Mouse (Mus musculus) induced T-regulatory cell, adult 2 months (primary cell): ENCODE data around the gene Cdr2l.
A peak's percentile ranks its signal among the peaks of the same experiment; 100 is the strongest.

Source experiments
- DNase-seq: peaks from one replicate; pipeline ENCODE4 v3.0.0-alpha.2; 2012; ENCODE audit warnings: low read depth

The Cdr2l gene

DNA sequence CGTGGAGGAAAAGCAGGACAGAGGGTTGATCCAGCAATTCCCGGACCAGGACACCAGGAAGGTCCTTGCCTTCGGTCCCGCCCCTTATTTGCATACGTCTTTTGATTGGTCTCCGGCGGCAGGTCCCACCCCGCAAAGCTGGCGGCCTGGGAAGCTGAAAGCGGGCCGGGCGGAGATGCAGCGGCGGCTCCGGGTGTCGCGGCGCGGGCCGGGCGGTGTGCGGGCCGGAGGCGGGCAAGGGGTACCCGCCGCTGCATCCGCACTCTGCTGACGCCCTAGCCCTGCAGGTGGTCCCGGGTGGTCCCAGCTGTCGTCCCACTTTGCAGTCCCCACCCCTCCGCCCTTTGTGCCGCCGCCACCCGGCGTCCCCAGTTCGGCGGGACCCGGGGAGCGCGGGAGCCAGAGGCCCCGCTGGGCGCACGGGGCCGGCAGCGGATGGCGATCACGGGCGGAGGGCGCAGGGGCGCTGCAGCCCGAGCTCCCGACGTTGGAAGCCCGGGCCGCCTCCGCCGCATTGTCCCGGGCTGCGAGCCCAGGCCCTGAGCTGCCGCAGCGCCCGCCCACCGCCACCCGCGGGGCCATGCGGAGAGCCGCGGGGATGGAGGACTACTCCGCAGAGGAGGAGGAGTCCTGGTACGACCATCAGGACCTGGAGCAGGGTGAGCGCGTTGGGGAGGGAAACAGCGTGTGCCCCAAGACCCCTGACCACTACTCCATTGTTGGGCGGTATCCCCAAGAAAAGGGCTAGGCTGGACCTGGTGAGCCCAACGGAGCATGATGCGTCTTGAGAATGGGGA lies at the start of gene Cdr2l:
Gene Cdr2l (plus strand): TSS at position 174 of the 797 bp plus-strand sequence.
- DNase-seq = peak; percentile 43

DNA sequence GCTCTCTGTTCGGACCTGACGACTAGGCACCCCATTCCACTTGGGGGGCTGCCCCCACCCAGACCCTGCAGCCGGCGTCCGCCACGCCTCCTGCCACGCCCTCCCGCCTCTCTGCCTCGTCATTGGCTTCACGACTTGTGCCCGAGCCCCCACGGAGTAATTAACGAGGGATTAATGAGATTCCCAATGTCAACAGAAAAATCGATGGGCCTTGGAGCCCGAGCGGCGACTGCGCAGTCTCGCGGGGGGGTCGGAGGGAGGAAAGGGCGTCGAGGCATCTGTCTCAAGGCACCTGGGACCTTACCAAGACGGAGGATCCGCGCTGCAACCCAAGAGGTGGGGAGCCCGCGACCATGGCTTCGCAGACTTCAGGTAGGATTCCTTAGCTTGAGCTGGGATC lies 47.2 kb upstream of the Cdr2l start, which contains the start of gene Otop3:
Gene Otop3 (plus strand): TSS at position 201 of the 400 bp plus-strand sequence.
- DNase-seq = no peak

DNA sequence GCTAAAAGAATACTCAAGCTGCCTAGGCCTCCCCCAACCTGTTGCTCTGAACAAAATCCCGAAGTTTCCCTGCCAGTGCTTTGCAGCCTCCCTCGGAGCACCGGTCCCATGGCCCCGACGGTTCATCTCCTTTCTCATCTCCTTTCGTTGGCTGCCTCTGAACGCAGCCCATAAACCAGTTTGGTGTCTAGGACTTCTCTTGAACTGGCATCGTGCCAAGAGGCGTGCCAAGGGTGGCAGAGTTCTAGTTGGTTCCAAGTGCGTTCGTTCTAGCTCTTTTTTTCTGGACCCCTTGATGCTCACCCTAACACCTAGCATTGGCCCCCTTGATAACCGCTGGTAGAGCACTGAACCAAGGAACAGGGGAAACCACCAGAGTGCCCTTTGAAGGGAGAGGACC lies 46.5 kb upstream of the Cdr2l start:
- DNase-seq = no peak

DNA sequence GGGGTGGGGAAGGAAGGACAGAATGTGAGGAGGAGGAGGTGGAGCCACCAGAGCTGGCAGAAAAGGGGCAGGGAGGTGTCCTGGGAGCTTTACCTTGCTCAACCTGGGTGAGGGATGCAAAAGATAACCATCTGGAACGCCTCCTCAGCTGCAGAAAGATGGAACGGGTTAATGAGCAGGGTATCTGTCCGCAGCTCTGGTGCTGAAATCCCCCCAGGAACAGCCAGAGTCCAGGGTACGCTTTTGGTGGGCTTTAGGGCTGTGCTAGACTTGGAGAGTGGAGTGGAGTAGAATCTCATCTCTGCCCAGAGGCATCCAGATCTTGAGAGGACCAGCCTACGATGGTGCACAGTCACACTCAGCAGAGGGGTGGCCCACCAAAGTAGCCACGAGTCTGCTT lies 45.6 kb upstream of the Cdr2l start:
- no peak for DNase-seq

DNA sequence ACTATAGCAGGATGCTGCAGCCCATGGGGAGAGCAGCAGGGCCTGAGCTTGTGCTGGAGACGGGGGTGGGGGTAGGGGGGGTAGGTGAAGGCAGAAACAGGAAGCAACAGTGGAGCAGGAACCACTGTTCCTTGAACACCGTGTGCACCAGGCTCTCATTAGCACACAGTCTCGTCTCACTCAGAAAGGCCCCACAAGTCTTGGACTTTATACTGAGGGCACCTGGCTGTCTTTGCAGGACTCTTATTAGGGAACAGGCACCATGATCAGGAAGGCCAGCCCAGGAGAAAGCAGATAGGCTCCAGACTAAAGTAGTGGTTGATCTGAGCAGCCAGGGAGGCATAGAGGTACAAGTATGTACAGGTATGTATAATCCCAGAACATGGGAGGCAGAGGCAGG lies 44.4 kb upstream of the Cdr2l start:
- DNase-seq = no peak

DNA sequence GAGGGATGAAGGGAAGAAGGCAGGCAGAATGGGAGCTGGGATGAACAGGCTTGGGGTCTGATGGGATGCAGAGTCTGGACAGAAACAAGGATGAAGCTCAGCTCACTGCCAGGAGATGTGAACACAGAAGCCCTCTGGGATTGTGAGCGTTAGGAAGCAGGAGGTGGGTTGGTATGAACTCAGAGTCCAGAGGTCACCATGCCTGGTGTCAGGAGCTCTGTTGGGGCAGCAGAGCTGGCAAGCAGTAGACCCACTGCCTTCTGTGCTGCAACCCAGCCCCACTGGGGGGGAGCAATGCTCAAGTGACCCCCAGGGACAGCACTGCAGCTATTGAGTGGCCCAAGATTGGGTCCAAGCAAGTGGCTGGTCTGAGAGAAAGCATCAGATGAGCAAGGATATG lies 43.9 kb upstream of the Cdr2l start:
- DNase-seq = no peak

DNA sequence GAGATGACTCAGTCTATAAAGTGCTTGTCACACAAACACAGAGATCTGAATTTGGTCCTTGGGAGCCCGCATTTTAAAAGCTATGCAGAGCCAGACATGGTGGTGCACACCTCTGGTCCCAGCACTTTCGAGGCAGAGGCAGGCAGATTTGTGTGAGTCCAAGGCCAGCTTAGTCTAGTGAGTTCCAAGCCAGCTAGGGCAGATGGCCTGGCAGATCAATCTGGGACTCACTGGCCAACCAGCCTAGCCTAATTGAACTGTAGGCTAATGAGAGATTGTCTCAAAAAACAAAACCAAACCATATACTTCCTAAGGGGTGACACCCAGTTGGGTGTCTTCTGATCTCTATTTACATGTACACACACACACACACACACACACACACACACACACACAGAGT lies 40.5 kb upstream of the Cdr2l start:
- no peak for DNase-seq

DNA sequence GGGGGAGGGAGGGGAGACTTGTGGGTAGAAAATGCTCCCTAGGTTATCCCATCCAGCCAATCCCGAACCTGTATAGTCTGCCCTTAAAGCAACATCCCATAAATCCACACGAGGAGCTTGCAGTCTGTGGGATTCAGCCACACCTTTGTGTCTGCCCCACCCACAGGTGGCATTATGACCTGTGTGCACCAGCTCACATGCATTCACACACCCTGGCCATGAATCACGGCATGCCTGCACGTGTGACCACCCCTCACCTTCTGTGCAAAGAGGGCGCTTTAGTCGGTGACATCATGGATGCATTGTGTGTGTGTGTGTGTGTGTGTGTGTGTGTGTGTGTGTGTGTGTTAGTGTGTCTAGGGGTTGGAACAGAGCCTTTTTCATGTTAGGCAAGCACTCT lies 39.9 kb upstream of the Cdr2l start:
- no peak for DNase-seq

DNA sequence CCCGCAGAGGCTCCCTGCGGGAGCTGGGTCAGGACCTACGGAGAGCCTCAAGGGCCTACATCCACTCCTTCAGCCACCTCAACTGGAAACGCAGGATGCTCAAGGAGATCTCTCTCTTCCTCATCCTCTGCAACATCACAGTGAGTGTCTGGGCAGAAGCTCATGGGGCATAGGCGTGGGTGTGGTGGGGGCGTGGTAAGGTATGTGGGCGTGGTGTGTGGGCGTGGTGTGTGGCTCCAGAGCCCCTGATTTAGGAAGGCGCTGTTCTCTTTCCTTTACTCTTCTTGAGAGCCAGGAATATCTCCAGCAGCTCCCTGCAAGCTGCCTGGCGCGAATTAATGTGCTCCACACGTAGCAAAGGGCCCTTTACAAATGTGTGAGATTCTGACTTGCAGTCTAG lies 36.7 kb upstream of the Cdr2l start:
- DNase-seq = no peak

DNA sequence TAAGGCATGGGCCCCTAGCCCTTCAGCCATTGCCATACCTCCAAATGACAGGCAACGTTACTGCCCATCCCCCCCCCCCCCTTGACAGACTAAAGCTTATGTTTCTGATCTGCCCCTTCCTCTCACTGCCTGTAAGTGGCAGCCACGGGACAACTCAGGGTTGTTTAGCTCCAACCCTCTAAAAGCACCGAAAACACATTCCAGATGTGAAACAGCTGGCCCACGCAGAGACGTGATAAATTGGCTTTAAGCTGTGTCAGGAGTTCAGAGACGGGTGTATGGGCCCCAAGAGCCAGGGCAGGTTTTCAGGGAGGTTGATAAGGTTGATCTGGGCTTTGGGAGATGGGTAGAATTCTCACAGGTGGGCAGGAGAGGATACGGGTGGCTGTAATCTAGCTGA lies 36.2 kb upstream of the Cdr2l start:
- DNase-seq = no peak

DNA sequence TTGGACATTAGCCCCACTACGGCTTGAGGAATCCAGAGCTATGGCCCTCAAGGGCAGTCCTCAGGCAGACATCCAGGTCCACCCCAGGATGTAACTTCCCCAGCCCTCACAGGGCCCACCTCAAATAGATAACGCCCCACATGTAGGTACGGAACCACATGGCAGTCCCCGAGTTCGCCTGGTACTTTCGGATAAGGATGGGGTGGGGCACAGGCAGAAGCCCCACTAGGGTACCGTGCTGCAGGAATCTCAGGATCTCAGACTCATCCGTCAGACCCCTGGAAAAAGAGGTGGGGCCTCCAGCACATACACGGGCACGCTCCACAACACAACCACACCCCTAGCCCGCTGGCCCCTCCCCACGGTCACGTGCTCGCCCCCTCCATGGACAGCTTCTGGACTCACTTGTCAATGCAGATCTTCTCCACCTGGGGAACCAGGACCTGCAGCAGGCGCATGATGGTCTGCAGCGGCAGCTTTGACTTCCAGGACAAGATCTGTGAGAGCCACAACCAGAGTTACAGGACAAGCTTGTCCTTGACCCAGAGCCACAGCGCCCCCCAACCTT lies 33.0 kb upstream of the Cdr2l start:
- DNase-seq = no peak

DNA sequence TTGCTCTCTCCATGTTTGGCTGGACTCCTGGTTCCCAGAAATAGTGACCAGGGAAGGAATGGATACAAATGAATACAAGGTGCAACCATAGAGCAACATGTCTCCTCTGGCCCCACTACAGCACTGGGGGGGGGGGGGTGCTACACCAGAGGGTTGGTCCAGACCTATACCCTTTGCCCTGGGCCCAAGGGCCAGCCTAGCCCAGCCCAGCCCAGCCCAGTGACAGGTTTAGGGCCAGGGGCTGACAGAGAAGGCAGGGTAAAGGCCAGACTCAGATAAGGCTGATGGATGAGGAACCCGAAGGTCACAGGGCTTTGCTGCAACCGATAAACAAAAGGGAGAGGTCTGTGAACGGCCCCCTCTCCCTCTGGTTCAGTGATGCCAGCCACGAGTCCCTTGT lies 31.7 kb upstream of the Cdr2l start:
- no peak for DNase-seq

DNA sequence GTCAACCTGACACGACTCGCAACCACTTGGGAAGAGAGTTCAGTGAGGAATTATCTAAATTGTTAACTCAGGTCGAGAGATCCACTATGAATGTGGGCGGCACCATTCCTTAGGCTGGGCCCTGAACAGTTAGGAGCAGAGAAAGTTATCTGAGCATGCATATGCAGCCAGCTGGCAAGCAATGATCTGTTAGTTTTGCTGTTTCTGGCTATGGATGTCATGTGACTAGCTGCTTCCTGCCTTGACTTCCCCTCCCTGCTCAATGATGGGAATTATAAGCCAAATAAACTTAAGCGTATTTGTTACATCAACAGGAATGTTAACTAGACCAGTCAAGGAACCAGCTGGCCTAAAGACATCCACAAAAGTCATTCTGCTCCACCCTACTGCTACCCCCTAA lies 28.3 kb upstream of the Cdr2l start:
- DNase-seq = no peak

DNA sequence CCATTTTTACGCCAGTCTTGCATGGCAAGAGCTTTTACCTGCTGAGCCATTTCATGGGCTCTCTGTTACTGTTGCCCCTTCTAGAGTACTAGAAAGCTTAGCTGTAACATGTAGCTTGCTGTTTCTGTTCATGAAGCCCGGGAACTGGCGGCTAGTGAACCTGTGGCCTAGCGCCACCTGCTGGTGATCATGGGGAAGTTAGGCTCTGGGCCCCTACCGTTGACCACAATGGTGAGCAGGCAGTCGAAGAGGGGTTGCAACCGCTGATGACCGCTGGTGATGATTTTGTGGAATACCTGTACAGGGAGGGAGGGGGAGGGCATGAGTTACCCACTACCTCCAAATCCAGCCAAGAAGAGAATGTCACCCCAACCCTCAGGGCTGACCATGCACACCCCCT lies 27.5 kb upstream of the Cdr2l start:
- peak; percentile 91 for DNase-seq

DNA sequence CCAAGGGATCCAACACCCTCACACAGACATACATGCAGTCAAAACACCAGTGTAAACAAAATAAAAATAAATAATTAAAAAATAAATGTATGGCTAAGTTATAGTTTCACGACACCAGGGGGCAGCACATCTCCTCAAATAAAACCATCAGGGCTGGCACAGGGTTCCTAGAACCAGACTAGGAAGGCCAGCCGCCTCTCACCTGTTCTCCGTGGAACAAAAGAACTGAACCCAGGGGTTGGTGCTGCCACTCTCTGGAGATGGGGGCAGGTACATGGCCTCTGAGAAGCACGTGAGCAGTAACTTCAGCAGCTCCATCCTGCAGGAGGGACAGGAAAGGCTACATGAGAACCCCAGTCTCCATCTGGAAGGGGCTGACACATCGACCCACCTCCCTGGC lies 23.2 kb upstream of the Cdr2l start:
- peak; percentile 91 for DNase-seq

DNA sequence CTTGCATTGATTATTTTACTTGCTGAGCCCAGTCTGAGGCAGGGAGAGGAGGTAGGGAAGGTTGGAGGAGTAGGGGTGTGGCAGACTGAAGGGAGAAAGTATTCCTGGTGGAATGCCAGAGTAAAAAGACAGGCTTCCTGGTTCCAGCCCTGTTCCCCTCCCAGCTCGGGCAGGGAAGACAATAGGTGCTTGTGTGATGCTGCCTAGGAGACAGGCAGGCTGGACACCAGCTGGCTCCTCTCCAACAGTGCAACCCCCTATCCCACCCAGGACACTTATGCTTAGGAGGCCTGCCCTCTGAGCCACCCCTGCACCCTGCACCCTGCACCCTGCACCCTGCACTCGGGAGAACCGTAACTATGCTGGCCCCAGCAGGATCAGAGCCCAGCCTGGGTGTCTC lies 22.4 kb upstream of the Cdr2l start:
- no peak for DNase-seq

DNA sequence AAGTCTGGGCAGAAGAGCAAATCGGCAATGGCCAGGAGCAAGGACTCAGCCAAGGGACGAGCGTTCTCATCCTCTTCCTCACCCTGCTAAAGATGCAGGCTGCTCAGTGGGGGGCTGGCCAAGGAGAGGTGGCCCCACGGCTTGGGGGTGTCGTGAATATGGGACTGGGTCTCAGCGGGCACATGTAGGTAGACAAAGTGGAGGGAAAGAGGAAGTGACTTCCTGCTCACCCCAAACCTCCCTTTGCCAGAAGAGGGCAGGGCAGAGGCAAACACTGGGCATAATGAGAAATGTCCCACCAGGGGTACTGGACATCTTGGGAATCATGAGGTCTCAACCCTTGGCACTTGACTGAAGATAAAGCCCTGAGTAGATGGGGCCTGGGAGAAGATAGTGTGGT lies 22.0 kb upstream of the Cdr2l start:
- no peak for DNase-seq

DNA sequence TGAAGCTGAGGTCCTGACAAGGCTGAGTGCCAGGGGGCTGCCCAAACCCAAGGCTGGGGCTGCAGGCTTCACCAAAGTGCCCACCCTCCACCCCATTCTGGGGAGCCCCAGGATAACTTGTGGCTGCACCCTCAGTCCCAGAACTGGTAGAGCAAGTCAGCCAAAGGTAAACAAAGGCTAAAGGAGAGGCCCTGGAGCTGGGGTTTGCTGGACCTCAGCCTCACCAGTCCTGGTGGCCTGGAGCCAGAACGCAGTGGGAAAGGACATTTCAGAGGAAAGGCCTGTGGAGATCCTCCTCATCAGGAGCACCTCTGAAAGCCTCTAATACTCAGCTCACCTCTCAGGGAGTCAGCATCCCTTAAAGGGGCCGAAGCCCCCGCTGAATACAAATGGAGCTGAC lies 17.6 kb upstream of the Cdr2l start:
- no peak for DNase-seq

DNA sequence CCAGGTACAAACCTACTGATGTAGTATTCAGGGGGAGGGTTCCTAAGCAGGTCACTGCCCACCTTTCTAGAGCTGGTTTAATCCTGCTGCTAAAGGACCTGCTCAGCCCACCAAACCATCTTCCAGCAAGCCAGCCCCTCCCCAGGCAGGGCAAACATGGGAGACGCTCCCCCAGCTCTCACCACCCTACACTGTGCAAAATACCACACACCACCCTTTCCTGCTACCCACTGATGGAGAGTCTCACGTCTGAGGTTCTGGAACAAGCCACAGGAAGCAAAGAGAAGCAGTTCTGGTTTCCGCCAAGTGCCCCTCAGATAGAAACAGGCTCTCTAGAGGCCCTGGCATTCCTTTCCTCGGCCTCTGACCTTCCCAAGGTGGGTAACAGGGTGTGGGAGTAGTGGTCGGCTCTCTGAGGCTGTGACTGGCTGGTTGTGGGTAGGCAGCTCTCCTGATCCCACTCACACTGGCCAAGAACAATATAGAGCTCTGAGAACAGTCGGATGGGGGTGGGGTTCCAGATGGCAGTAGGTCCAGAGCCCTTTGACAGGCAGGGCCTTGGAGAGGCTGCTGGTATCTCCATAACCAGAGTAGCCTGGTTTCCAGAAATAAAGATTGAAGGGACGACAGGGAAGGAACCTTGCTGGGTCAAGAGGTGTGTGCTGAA lies 15.5 kb upstream of the Cdr2l start:
- DNase-seq = no peak

DNA sequence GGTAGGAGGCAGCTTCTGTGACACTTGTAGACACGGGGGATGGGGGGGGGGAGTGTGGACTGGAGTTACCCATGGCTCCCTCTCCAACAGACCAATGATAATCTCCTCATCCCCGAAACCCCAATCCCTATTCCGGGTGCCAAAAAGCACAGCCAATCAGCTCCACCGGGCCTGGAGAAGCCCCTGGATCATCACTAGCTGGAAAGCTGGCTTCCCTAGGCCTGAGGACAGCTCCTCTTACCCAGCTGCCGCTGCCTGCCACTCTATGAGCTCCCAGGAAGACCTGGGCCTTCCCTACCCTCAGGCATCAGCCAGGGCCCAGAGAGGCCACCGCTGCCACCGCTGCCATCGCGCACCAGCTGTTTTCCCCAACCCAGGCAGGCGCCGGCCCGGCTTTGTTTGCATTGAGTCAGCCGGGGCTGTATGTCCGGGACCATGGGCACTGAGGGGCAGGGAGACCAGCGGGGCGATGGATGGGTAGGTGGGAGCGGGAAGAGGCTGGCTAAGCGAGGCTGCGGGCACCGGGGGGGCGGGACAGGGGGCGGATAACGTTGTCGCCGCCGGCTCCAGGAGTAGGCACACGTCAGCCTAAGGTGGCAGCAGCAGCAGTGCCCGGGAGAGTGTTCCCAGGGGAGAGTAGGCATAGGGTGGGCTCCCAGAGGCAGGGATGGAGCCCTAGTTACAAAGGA lies 14.9 kb upstream of the Cdr2l start:
- peak; percentile 42 for DNase-seq

DNA sequence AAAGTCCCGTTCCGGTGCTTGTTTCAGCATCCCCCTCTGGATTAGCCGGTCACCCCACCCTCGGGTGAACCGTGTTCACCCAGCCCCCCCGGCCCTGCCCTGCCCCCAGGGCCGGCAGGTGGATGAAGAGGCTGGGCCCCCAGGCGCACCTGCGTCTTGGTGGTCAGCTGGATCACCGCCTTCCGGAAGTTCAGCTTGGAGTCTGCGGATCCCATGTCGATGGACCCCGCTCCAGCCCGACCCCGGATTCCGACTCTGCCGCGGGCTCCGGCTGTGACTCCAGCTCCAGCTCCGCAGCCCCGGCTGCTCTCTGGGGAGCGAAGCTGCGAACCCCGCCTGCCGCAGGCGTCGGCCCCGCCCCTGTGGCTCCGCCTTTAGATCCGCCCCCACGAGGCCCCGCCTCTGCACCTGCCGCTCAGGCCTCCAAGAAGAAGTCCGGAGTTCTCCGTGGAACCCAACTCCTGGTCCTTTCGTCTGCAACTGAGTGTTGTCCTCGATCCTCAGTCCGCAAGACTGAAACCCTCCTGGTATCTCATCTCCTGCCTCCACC lies 14.2 kb upstream of the Cdr2l start, which contains the start of gene Hid1:
Gene Hid1 (minus strand): TSS at position 362 of the 550 bp plus-strand sequence.
- DNase-seq = peak; percentile 86

DNA sequence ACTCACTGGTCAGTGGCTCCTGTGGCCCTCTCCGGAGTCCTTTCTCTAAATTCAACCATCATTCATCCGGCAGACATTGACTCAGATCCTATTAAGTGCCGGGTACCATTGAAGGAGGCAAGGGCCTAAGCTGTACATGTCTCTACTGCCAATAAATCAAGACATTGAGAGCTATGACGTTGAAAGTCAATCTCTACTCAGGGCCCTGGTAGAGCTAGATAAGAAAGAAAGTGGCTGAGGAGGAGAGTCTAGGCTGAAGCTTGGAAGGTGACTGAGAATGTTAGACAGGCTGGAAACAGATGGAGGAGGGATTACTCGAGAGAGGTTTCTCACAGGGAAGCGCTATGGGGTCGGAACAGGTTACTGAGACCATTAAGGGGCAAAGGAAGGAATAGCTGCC lies 11.3 kb upstream of the Cdr2l start:
- no peak for DNase-seq
